Mouse (Mus musculus) forebrain, embryonic 15.5 days (tissue): ENCODE data around the gene Vgll3. TPM values are rescaled to one million over a fixed set of nuclear protein-coding genes. Genes with fewer than 3 reads are reported as not detected.

Source experiments
- ATAC-seq: fragments of 200-750 bp; cut with Nextera tagmentation; replicated peaks from 2 replicates; pipeline ENCODE4 v1.8.0; 2017; ENCODE audit warnings: mild to moderate bottlenecking, moderate TSS enrichment, moderate library complexity
- H3K27ac ChIP-seq: fragments of 300-500 bp; sonication (generic); replicated peaks from 2 replicates; pipeline ENCODE4 v1.5.1; 2015; ENCODE audit warnings: mild to moderate bottlenecking, inconsistent platforms
- H3K27me3 ChIP-seq: fragments of 300-500 bp; sonication (generic); 2 replicates; pipeline ENCODE4 v1.6.1; 2015; ENCODE audit warnings: inconsistent platforms
- H3K36me3 ChIP-seq: fragments of 300-500 bp; sonication (generic); 2 replicates; pipeline ENCODE4 v1.6.1; 2015; ENCODE audit warnings: mild to moderate bottlenecking, inconsistent platforms
- H3K4me1 ChIP-seq: fragments of 300-500 bp; sonication (generic); 2 replicates; pipeline ENCODE4 v1.6.1; 2015; ENCODE audit warnings: inconsistent platforms
- H3K4me2 ChIP-seq: fragments of 300-500 bp; sonication (generic); replicated peaks from 2 replicates; pipeline ENCODE4 v1.6.1; 2015; ENCODE audit warnings: mild to moderate bottlenecking, inconsistent platforms
- H3K4me3 ChIP-seq: fragments of 300-500 bp; sonication (generic); 2 replicates; pipeline ENCODE4 v1.5.1; 2015; ENCODE audit warnings: mild to moderate bottlenecking, inconsistent platforms
- H3K9ac ChIP-seq: fragments of 300-500 bp; sonication (generic); replicated peaks from 2 replicates; pipeline ENCODE4 v1.6.1; 2015; ENCODE audit warnings: mild to moderate bottlenecking, inconsistent platforms
- H3K9me3 ChIP-seq: fragments of 300-500 bp; sonication (generic); 2 replicates; pipeline ENCODE4 v1.6.1; 2016; ENCODE audit warnings: inconsistent platforms
- WGBS: fragments of 180-500 bp; shearing (Covaris S2); methylation state at CpG from one replicate; pipeline ENCODE4 v1.1.7; 2015; ENCODE audit warnings: mixed read lengths; 5-methylcytosine and 5-hydroxymethylcytosine counted together
- polyA plus RNA-seq: library from polyadenylated mRNA; unstranded; fragments of >200 nt; fragmentation: Nextera tagmentation; extraction: Ambion mirVana; gene quantifications from 2 replicates; pipeline ENCODE4 v1.2.1, GENCODE M21; 2015

Vgll3 gene
- polyA plus RNA-seq, result 0.45 and 0.52 TPM in 2 replicates

DNA sequence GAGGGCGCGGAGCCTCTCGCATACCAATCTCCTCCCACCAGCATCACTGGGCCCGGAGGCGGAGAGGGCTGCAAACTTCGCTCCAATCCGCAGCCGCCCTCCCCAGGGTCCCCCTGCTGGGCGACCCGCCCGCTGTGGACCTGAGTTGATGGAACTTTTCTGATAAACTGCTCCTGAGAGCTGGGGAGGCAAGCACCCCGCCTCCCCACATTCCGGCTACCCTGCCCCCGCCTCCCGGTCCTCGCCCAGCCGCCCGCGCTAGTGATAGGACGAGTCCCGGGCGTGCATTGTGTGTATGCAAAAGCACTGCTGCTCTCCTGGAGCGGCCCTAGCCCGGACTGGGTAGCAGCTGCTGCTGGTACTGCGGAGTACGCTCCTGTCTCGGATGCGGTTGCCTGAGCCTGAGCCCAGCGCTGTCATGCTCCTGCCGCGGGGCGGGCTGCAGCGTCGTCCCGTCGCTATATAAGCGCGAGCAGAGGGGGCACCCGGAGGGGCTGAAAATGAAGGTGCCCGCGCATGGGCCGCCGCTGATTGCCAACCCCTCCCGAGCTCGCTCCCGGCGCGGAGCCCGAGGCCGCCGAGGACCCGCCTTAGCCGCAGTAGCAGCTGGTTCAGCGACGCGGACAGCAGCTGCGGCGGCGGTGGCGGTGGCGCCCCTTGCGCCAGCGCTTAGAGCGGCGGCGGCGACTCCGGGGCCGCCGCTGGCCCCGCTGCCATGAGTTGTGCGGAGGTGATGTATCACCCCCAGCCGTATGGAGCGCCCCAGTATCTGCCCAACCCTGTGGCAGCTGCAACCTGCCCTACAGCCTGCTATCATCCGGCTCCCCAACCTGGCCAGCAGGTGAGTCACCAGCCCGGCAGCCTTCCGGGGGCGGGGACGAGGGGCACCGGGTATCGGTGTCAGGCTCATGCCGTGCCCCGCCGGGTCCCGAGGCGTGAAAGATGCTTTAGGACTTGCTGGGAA is at the start of gene Vgll3:
Vgll3 (plus strand) TSS at position 340 of the 964 bp plus-strand sequence.
- H3K4me2 ChIP-seq, result peak within 1 kb of the TSS; percentile 85
- under 1% methylated on average over 86 of the region's 86 CpGs for WGBS
- peak; percentile 100 for ATAC-seq
- peak within 1 kb of the TSS; percentile 51 for H3K27ac ChIP-seq
- H3K27me3 ChIP-seq, result peaks cover 8% of the 10 kb centered on the region
- peak within 1 kb of the TSS; percentile 68 for H3K4me3 ChIP-seq
- no peaks in the 10 kb centered on the region for H3K36me3 ChIP-seq
- peaks cover 13% of the 10 kb centered on the region for H3K4me1 ChIP-seq
- H3K9ac ChIP-seq, result peak within 1 kb of the TSS; percentile 53
- no peaks in the 10 kb centered on the region for H3K9me3 ChIP-seq

DNA sequence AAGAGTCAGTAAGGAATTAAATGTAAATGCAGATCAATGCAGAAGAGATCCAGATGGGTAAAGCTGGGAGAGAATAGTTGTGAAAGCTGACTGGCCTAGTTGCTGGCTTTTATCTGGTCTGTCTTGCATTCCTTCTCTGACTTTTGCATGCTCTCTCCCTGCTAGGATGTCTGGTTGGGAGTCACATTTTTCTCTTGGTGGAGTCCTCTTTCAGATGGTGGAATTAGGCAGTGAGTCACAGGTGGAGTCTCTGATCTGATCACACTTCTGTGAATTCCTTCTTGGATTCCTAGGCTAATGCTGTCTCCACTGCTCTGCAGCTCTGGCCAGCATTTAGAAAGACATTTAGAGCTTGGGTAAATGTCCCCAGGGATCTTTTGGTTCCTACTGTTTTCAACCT is 49.1 kb upstream of the Vgll3 start:
- no peak overlapping the region for H3K4me2 ChIP-seq
- no peak for ATAC-seq
- H3K9me3 ChIP-seq, result no peaks in the 10 kb centered on the region
- H3K27me3 ChIP-seq, result no peaks in the 10 kb centered on the region
- H3K4me3 ChIP-seq, result no peak overlapping the region
- no peak overlapping the region for H3K27ac ChIP-seq
- H3K4me1 ChIP-seq, result no peaks in the 10 kb centered on the region
- no peak overlapping the region for H3K9ac ChIP-seq
- H3K36me3 ChIP-seq, result no peaks in the 10 kb centered on the region

DNA sequence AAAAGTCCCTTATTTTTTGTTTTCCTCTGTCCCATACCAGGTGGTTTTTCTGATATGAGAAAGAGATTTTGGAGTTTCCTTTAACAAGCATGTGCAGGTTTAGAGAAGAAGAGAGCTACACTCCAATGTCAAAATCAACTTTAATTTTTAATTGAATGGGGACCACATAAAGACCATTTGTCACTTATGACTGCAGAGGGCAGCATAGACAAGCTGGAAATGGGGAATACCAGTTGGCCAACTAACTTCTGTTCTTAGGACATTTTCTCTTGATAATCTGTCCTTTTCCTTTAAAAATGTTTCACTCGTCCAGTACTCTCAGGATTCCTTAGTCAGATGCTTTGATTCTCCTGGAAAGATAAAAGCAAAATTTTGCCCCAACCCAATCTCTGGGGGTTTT is 29.1 kb upstream of the Vgll3 start:
- Histone ChIP-seq H3K27me3 (no peaks in the 10 kb centered on the region), H3K36me3 (no peaks in the 10 kb centered on the region), H3K4me1 (no peaks in the 10 kb centered on the region), H3K27ac (no peak overlapping the region), H3K9me3 (no peaks in the 10 kb centered on the region), H3K4me3 (no peak overlapping the region), H3K4me2 (no peak overlapping the region), H3K9ac (no peak overlapping the region)
- 53% methylated on average over 1 of the region's 1 CpGs for WGBS
- ATAC-seq, result no peak

DNA sequence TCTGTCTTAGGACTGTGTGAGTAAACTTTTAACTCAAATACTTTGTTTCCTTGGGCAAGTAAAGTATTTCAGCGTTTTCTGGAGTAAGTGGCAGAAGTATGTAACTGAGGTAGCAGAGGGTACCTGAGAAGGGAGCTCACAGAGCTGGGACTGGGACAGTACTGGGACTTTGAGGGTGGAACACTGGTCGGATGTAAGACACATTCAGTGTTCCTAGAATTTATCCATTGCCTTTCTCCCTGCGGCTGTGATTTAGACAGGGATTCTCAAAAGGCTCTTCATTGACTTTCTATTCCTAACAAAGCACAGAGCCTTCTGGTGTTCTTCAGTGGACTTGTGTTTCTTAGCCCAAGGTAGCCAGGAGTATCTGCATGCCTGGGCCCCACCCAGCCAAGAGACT is 1.0 kb downstream of the Vgll3 start:
- Histone ChIP-seq H3K27ac (no peak overlapping the region), H3K36me3 (no peaks in the 10 kb centered on the region), H3K4me2 (peak overlapping the region; percentile 85), H3K4me3 (peak overlapping the region; percentile 68), H3K4me1 (peaks cover 13% of the 10 kb centered on the region), H3K9me3 (no peaks in the 10 kb centered on the region), H3K27me3 (peaks cover 8% of the 10 kb centered on the region), H3K9ac (no peak overlapping the region)
- no peak for ATAC-seq
- WGBS, result 24% methylated on average over 3 of the region's 3 CpGs

DNA sequence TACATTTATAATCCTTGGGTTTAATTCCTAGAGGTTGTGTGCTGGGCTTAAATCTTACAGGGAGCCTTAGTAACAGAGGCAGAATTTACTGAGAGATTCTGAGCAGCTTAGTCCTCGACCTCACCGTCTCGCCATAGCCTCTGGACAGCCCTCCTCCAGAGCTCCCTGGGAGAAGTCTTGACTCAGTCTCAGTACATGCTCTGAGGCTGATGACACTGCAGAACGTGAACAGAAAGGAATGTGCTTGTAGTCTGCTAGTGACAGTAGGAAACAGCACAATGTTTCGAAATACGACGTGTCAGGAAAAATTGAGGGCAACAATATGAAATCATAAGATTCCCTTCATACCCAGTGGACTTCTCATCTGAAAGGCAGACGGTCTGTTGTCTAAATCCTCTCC is 3.7 kb downstream of the Vgll3 start:
- H3K27ac ChIP-seq, result no peak overlapping the region
- no peak overlapping the region for H3K4me2 ChIP-seq
- no peak overlapping the region for H3K4me3 ChIP-seq
- H3K36me3 ChIP-seq, result no peaks in the 10 kb centered on the region
- no peak for ATAC-seq
- no peak overlapping the region for H3K9ac ChIP-seq
- WGBS, result 81% methylated on average over 8 of the region's 8 CpGs
- no peaks in the 10 kb centered on the region for H3K9me3 ChIP-seq
- H3K4me1 ChIP-seq, result peaks cover 13% of the 10 kb centered on the region
- peaks cover 8% of the 10 kb centered on the region for H3K27me3 ChIP-seq

DNA sequence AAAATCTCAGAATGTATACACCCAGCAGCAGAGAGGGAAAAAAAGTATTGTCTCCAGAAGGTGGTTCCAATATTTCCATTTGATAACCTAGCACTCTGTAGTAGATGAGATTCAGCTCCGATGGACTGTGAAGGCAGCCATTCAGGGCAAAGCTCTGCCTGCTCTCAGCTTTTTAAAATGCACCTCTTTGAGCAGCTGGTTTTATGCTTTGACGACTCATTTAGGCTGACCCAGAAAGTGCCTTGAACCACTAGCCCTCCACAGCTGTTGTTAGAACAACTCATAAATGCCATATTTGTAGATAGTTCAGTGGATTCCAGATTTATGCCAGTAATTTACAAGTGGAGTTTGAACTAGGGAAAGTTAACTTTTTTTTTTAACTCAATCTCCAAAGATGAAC is 5.7 kb downstream of the Vgll3 start:
- Histone ChIP-seq H3K27ac (no peak overlapping the region), H3K9ac (no peak overlapping the region), H3K4me2 (no peak overlapping the region), H3K4me1 (peaks cover 3% of the 10 kb centered on the region), H3K4me3 (no peak overlapping the region), H3K9me3 (no peaks in the 10 kb centered on the region), H3K36me3 (no peaks in the 10 kb centered on the region), H3K27me3 (peaks cover 6% of the 10 kb centered on the region)
- ATAC-seq, result no peak
- 37% methylated on average over 2 of the region's 2 CpGs for WGBS

DNA sequence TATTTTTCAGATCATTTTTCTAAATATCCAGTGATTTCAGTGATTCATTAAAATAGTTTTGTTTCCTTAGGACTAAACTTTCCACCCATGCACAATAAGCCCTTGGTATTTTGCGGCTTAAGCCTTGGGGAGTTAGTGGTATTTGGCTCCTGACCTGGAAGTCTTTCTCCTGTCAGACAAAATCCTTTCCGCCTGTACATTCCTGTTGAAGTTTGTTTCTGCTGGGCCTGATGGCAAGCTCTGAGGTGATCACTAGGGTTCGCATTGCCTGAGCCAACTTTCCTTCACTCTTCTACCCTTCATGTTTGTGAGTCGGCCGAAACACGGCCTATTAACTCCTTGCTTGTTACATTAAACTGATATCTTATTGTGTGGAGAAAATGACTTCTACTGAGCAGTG is 8.7 kb downstream of the Vgll3 start:
- H3K4me1 ChIP-seq, result no peaks in the 10 kb centered on the region
- no peaks in the 10 kb centered on the region for H3K36me3 ChIP-seq
- 86% methylated on average over 6 of the region's 6 CpGs for WGBS
- no peak overlapping the region for H3K27ac ChIP-seq
- no peaks in the 10 kb centered on the region for H3K9me3 ChIP-seq
- no peaks in the 10 kb centered on the region for H3K27me3 ChIP-seq
- H3K4me2 ChIP-seq, result no peak overlapping the region
- no peak overlapping the region for H3K4me3 ChIP-seq
- no peak overlapping the region for H3K9ac ChIP-seq
- ATAC-seq, result no peak

DNA sequence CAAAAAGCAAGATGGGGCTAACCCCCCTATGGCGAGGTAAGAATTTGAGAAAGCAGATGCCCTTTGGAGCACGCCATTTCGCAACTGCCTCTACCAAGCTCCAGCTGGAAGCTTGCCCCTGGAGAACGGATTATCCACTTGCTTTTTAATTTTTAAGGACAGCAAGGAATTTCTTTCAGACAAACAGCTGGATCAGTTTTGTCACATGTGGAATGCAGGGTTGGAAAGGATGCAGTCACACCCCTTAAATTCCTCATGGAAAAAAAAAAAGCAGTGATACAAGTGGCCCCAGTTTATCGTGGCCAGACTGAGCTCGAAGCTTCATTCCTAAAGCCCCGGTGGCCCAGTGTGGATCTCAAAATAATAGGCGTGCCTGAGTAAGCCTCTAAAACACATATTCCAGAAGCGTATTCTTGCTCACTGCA is 13.1 kb downstream of the Vgll3 start:
- WGBS, result 88% methylated on average over 9 of the region's 9 CpGs
- H3K9ac ChIP-seq, result no peak overlapping the region
- H3K4me2 ChIP-seq, result no peak overlapping the region
- no peak overlapping the region for H3K27ac ChIP-seq
- no peaks in the 10 kb centered on the region for H3K36me3 ChIP-seq
- H3K27me3 ChIP-seq, result no peaks in the 10 kb centered on the region
- ATAC-seq, result no peak
- H3K4me3 ChIP-seq, result no peak overlapping the region
- no peaks in the 10 kb centered on the region for H3K9me3 ChIP-seq
- no peaks in the 10 kb centered on the region for H3K4me1 ChIP-seq

DNA sequence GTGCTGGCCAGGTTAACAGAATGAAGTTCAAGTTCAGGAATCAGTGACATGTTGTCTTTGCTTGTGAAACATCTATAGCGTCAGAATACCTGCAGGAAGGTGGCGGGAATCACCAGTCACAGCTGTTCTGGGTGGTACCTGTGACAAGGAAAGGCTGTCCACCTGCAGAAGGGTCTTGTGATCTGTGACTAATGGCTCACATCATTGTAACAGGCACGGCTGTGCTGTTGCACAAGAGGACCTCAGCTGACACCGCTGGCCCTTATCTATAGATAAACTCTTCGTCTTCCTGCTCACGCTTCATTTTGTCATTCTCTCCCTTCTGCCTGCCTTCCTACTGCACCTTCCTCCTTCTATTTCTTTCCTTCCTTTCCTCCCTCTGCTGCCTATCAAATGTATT is 14.0 kb downstream of the Vgll3 start:
- no peaks in the 10 kb centered on the region for H3K4me1 ChIP-seq
- no peak overlapping the region for H3K27ac ChIP-seq
- H3K36me3 ChIP-seq, result no peaks in the 10 kb centered on the region
- H3K4me2 ChIP-seq, result no peak overlapping the region
- H3K4me3 ChIP-seq, result no peak overlapping the region
- no peak overlapping the region for H3K9ac ChIP-seq
- H3K27me3 ChIP-seq, result no peaks in the 10 kb centered on the region
- WGBS, result 93% methylated on average over 6 of the region's 6 CpGs
- no peaks in the 10 kb centered on the region for H3K9me3 ChIP-seq
- no peak for ATAC-seq

DNA sequence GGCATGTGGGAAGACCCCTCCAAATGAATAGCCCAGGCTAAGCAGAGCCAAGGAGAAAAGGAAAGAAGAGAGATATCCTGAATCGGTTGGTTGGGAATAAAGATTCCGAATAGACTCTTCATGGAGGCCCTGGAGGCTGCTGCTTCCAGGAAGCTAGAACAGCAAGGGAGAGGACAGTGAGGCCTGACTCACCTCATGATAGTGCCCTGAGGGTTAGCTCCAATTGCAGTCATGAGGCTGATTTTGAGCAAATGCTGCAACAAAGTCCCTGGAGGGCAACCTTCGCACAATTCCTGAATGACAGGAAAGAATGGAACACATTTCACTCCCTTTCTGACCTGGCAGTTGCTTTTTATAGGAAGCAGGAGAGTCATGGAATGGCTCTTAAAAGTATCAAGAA is 19.7 kb downstream of the Vgll3 start:
- no peak overlapping the region for H3K4me3 ChIP-seq
- no peak for ATAC-seq
- WGBS, result 89% methylated on average over 3 of the region's 3 CpGs
- no peaks in the 10 kb centered on the region for H3K9me3 ChIP-seq
- H3K4me1 ChIP-seq, result no peaks in the 10 kb centered on the region
- H3K36me3 ChIP-seq, result no peaks in the 10 kb centered on the region
- no peak overlapping the region for H3K4me2 ChIP-seq
- no peak overlapping the region for H3K27ac ChIP-seq
- H3K9ac ChIP-seq, result no peak overlapping the region
- no peaks in the 10 kb centered on the region for H3K27me3 ChIP-seq

DNA sequence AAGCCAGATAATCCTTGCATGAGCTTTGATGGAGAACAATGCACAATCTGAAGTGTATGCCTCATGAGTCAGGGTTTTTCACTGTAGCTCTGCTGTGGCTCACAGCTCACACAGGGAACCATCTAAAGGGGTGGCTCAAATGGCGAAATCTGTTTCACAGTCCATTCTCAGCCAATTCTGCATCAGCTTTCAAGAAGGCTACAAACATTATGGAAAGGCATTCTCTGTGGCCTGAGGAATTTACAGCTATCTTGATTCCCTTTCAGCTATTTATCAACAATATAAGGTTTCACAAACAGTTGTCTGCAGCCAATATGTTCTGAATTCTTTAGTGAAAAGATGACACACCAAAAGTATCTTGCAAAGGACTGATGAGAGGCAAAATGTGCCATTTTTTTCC is 35.1 kb downstream of the Vgll3 start:
- H3K4me2 ChIP-seq, result no peak overlapping the region
- no peaks in the 10 kb centered on the region for H3K36me3 ChIP-seq
- H3K9me3 ChIP-seq, result no peaks in the 10 kb centered on the region
- H3K4me1 ChIP-seq, result no peaks in the 10 kb centered on the region
- H3K27ac ChIP-seq, result no peak overlapping the region
- 77% methylated on average over 1 of the region's 1 CpGs for WGBS
- H3K4me3 ChIP-seq, result no peak overlapping the region
- H3K27me3 ChIP-seq, result no peaks in the 10 kb centered on the region
- no peak overlapping the region for H3K9ac ChIP-seq
- ATAC-seq, result no peak

DNA sequence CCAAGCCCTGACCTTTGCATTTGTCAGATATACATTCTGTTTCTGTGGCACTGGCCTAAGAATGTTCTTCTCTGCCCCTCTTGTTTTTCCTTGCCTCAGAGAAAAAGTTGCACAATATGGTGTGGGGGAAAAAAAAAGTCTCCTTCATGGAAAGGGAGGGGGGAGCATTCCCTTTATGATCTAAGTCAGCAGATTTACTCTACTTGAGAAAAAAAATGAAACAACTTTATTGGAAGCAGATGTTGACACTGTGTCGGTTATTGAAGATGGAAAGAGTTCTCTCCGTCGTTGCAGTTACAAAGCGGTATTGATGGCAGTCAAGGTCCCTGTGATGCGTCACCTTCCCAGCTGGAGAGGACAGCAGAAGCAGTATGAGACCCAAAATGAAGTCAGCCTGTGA is 49.4 kb downstream of the Vgll3 start:
- no peak for ATAC-seq
- no peak overlapping the region for H3K27ac ChIP-seq
- H3K9ac ChIP-seq, result no peak overlapping the region
- WGBS, result 93% methylated on average over 5 of the region's 5 CpGs
- no peak overlapping the region for H3K4me3 ChIP-seq
- H3K4me1 ChIP-seq, result no peaks in the 10 kb centered on the region
- H3K36me3 ChIP-seq, result no peaks in the 10 kb centered on the region
- no peaks in the 10 kb centered on the region for H3K27me3 ChIP-seq
- H3K4me2 ChIP-seq, result no peak overlapping the region
- no peaks in the 10 kb centered on the region for H3K9me3 ChIP-seq

DNA sequence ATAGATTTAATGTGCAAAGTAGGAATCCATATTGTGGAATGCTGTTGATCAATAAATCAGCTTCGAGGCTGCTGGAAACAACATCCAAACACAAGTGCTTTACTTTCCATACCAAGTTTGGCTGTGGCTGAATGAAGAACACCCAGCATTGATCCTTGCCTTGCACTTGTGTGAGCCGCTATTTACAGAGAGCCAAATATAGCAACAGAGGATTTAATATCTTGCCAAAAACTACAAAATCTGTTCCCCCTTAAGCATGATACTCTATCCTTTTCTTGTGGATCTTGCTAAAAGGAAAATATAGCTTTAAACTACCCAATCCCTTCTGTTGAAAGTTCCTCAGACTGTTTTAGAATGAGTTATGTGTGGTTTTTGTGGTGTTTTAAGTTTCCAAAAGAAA is 52.9 kb downstream of the Vgll3 start:
- Histone ChIP-seq H3K27ac (no peak overlapping the region), H3K9me3 (no peaks in the 10 kb centered on the region), H3K36me3 (no peaks in the 10 kb centered on the region), H3K4me3 (no peak overlapping the region), H3K27me3 (no peaks in the 10 kb centered on the region), H3K4me1 (no peaks in the 10 kb centered on the region), H3K4me2 (no peak overlapping the region), H3K9ac (no peak overlapping the region)
- no peak for ATAC-seq
- 75% methylated on average over 2 of the region's 2 CpGs for WGBS
